Mouse (Mus musculus) ES-E14 (cell line): Measurements from ENCODE around the gene Hrh2.

ENCODE experiments used
- CHD2 ChIP-seq: IDR thresholded peaks from 2 replicates; pipeline ENCODE4 v1.6.1; 2014; ENCODE audit warnings: mild to moderate bottlenecking, low read depth, low read length, inconsistent platforms
- HCFC1 ChIP-seq: IDR thresholded peaks from 2 replicates; pipeline ENCODE4 v1.6.1; 2012; ENCODE audit warnings: low read length, inconsistent platforms, borderline replicate concordance; ENCODE audit not compliant: insufficient read depth
- MAFK ChIP-seq: IDR thresholded peaks from 2 replicates; pipeline ENCODE4 v1.6.1; 2014; ENCODE audit warnings: mild to moderate bottlenecking, low read depth, low read length, inconsistent platforms; ENCODE audit not compliant: insufficient read depth
- ZC3H11A ChIP-seq: IDR thresholded peaks from 2 replicates; pipeline ENCODE4 v1.6.1; 2012; ENCODE audit warnings: low read depth, mild to moderate bottlenecking, inconsistent platforms, low read length, borderline replicate concordance
- ZNF384 ChIP-seq: IDR thresholded peaks from 2 replicates; pipeline ENCODE4 v1.6.1; 2012; ENCODE audit warnings: low read depth, low read length, inconsistent platforms

DNA sequence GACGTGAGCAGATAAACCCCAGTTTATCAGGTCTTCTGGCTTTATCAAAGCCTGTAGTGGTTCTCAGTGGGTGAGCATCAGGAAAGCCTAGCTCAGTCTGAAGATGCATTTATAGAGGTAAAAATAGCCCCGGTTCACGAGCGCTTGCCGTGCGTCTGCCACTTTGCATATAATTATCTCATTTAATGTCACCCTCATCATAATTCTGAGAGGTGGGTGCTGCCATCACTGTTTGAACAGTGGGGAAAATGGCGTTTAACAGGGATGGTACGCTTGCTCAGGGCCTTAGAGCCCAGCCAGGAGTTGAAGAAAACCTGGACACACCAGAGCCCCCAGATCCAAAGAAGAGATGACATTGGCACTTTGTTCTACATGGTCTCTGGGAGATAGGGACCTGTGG, 23.3 kb upstream of the Hrh2 start:
- TF ChIP-seq ZNF384, result no peak
- TF ChIP-seq MAFK, result no peak
- no peak for TF ChIP-seq ZC3H11A
- no peak for TF ChIP-seq HCFC1
- no peak for TF ChIP-seq CHD2
